8 mouse cellular contexts compared by ENCODE assay signal in genomic region chr10:38908277-38908676, GRCm38 (mm10). TPM values are rescaled to one million over a fixed set of nuclear protein-coding genes. Genes with fewer than 3 reads are reported as not detected.
DNase-seq lines count a peak whose midpoint lies in the region; ATAC-seq and TF ChIP-seq lines count a peak whose summit lies in the region.

No protein-coding gene starts in this region.

- WGBS in embryonic facial prominence, embryonic 12.5 days = 56% methylated on average over 9 of the region's 9 CpGs
- 66% methylated on average over 9 of the region's 9 CpGs for WGBS in embryonic facial prominence, embryonic 10.5 days
- WGBS in heart, embryonic 16.5 days = 12% methylated on average over 9 of the region's 9 CpGs
- WGBS in liver, postnatal 0 days (ENCODE audit: insufficient replicate concordance) = 56% methylated on average over 9 of the region's 9 CpGs

- H3K27me3 ChIP-seq in embryonic facial prominence, embryonic 12.5 days = no peaks in the 10 kb centered on the region
- no peaks in the 10 kb centered on the region for H3K27me3 ChIP-seq in embryonic facial prominence, embryonic 10.5 days (replicated peaks; ENCODE audit: low read depth, poor library complexity, severe bottlenecking)
- no peaks in the 10 kb centered on the region for H3K27me3 ChIP-seq in heart, embryonic 16.5 days (ENCODE audit: control insufficient read depth, insufficient read depth, low read length)
- H3K27me3 ChIP-seq in liver, postnatal 0 days (ENCODE audit: insufficient read depth, low read length) = no peaks in the 10 kb centered on the region

- no peak overlapping the region for H3K4me2 ChIP-seq in embryonic facial prominence, embryonic 12.5 days (replicated peaks)
- H3K4me2 ChIP-seq in heart, embryonic 16.5 days (ENCODE audit: low read depth, low read length) = peak overlapping the region; percentile 32
- no peak overlapping the region for H3K4me2 ChIP-seq in liver, postnatal 0 days (ENCODE audit: low read depth, low read length)

- no peak overlapping the region for H3K4me3 ChIP-seq in embryonic facial prominence, embryonic 12.5 days
- H3K4me3 ChIP-seq in embryonic facial prominence, embryonic 10.5 days = no peak overlapping the region
- peak overlapping the region; percentile 8; the same call in 1 of the 2 replicates for H3K4me3 ChIP-seq in heart, embryonic 16.5 days (ENCODE audit: low read length)
- H3K4me3 ChIP-seq in liver, postnatal 0 days (ENCODE audit: low read depth, low read length) = no peak overlapping the region

- 0 out of 2 replicates have a peak overlapping the region, but pooled peaks have one; percentile 43 for H3K27ac ChIP-seq in embryonic facial prominence, embryonic 12.5 days
- no peak overlapping the region; the same call in 1 of the 2 replicates for H3K27ac ChIP-seq in embryonic facial prominence, embryonic 10.5 days (replicated peaks)
- H3K27ac ChIP-seq in heart, embryonic 16.5 days (ENCODE audit: low read length) = peak overlapping the region; percentile 91
- peak overlapping the region; percentile 7; the same call in 1 of the 2 replicates for H3K27ac ChIP-seq in liver, postnatal 0 days (ENCODE audit: low read depth)

- H3K36me3 ChIP-seq in embryonic facial prominence, embryonic 12.5 days = no peaks in the 10 kb centered on the region
- no peaks in the 10 kb centered on the region for H3K36me3 ChIP-seq in embryonic facial prominence, embryonic 10.5 days (replicated peaks)
- H3K36me3 ChIP-seq in heart, embryonic 16.5 days (ENCODE audit: control insufficient read depth, insufficient read depth) = no peaks in the 10 kb centered on the region
- H3K36me3 ChIP-seq in liver, postnatal 0 days (replicated peaks; ENCODE audit: insufficient read depth, low read length) = no peaks in the 10 kb centered on the region

- no peaks in the 10 kb centered on the region for H3K9me3 ChIP-seq in embryonic facial prominence, embryonic 12.5 days
- H3K9me3 ChIP-seq in embryonic facial prominence, embryonic 10.5 days = no peaks in the 10 kb centered on the region
- no peaks in the 10 kb centered on the region for H3K9me3 ChIP-seq in heart, embryonic 16.5 days (replicated peaks; ENCODE audit: control insufficient read depth, low read length)
- no peaks in the 10 kb centered on the region for H3K9me3 ChIP-seq in liver, postnatal 0 days (ENCODE audit: low read length)

- TF ChIP-seq CTCF in liver, postnatal 0 days (IDR thresholded peaks at IDR 0.05; ENCODE audit: low read depth) = no peak

- no peak for DNase-seq in embryonic facial prominence, embryonic 10.5 days (ENCODE audit: low spot score)
- DNase-seq in fibroblast of lung, adult 2 months (ENCODE audit: low read depth) = peak; percentile 88
- peak; percentile 87 to 91 for DNase-seq in kidney, postnatal 4 days
- DNase-seq in liver, postnatal 0 days = no peak
- peak; percentile 76 to 85 for DNase-seq in right cerebral cortex, postnatal 36 days (ENCODE audit: low spot score in 2 of 2)
- DNase-seq in spleen, postnatal 14 days (ENCODE audit: low spot score in 2 of 2) = no peak

- no peak overlapping the region for H3K9ac ChIP-seq in embryonic facial prominence, embryonic 12.5 days
- H3K9ac ChIP-seq in heart, embryonic 16.5 days (ENCODE audit: low read length) = peak overlapping the region; percentile 28; the same call in 1 of the 2 replicates
- no peak overlapping the region for H3K9ac ChIP-seq in liver, postnatal 0 days (replicated peaks)

- TF ChIP-seq EP300 in liver, postnatal 0 days (IDR thresholded peaks at IDR 0.05; ENCODE audit: low read depth) = no peak

- peaks cover 7% of the 10 kb centered on the region; the same call in 1 of the 2 replicates for H3K4me1 ChIP-seq in embryonic facial prominence, embryonic 12.5 days
- H3K4me1 ChIP-seq in embryonic facial prominence, embryonic 10.5 days = peaks cover 9% of the 10 kb centered on the region; the same call in 1 of the 2 replicates
- peaks cover 13% of the 10 kb centered on the region for H3K4me1 ChIP-seq in heart, embryonic 16.5 days (ENCODE audit: control insufficient read depth, insufficient read depth, low read length)
- no peaks in the 10 kb centered on the region for H3K4me1 ChIP-seq in liver, postnatal 0 days (ENCODE audit: insufficient read depth)

- 0 out of 2 replicates have a peak, but pooled peaks have one; percentile 47 for ATAC-seq in embryonic facial prominence, embryonic 12.5 days (ENCODE audit: insufficient number of reproducible peaks, insufficient read depth, low FRiP score, low TSS enrichment)
- peak; percentile 96 for ATAC-seq in heart, embryonic 16.5 days (replicated peaks; ENCODE audit: extremely low read depth, insufficient read depth, low FRiP score)
- no peak for ATAC-seq in liver, postnatal 0 days

RNA-seq across cellular contexts. Expression of gene Lama4, which starts 57.0 kb away (rescaled TPM):
- 52.9 and 53.6 TPM in 2 replicates for polyA plus RNA-seq in embryonic facial prominence, embryonic 12.5 days (2016; fragmentation: Nextera tagmentation; extraction: Ambion mirVana)
- polyA plus RNA-seq in embryonic facial prominence, embryonic 10.5 days (2016; fragmentation: Nextera tagmentation; extraction: Ambion mirVana) = 19.9 and 25.3 TPM in 2 replicates
- polyA plus RNA-seq in heart, embryonic 16.5 days (2015; fragmentation: Nextera tagmentation; extraction: Ambion mirVana) = 105 and 126 TPM in 2 replicates
- polyA plus RNA-seq in liver, postnatal 0 days (2015; fragmentation: Nextera tagmentation; extraction: Ambion mirVana) = 1.7 and 2.4 TPM in 2 replicates

Comparison
In these comparisons a context has a peak if more than half of its experiments do, and no peak if none do; other contexts are left out.
1. DNase-seq: peak in fibroblast of lung, adult 2 months (single experiment), kidney, postnatal 4 days (2 of 2) and right cerebral cortex, postnatal 36 days (2 of 2); none in embryonic facial prominence, embryonic 10.5 days (single experiment), liver, postnatal 0 days (single experiment) and spleen, postnatal 14 days (0 of 2).